Mouse (Mus musculus): ENCODE data around the gene Tmem269.

DNA sequence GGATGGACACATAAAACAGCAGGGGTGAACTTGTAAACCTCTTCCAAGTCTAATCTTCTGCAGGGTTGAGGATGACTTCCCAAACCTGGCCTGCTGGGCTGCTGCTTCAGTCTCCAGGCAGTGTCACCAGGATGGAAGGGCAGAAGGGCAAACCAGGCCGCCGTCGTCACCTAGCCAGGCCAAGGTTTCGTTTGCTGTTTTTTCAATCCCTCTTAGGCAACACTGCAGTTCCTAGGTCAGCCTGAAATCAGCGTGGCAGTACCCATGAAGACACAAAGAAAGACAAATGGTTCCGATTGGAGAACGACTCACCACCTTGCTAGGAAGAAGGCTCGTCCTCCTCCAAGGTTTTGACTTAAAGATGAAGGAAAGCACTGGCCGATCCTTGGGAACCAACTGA lies 7.7 kb upstream of the Tmem269 start:
- no peak for TF ChIP-seq GATA1 (IDR thresholded peaks at IDR 0.05; ENCODE audit: low read length)
- TF ChIP-seq TAL1 (IDR thresholded peaks at IDR 0.05; ENCODE audit: low read length) = no peak
